Mouse (Mus musculus): ENCODE data around the gene Nxpe5. TPM values are rescaled to one million over a fixed set of nuclear protein-coding genes. Genes with fewer than 3 reads are reported as not detected.
A peak's percentile ranks its signal among the peaks of the same experiment; 100 is the strongest.

Nxpe5 gene
- polyA plus RNA-seq, 1 experiment from 2014 or later: not detected

- Histone ChIP-seq H3K27ac (no peak overlapping the region), H3K36me3 (no peaks in the 10 kb centered on the region), H3K27me3 (replicated peaks) (no peaks in the 10 kb centered on the region), H3K4me1 (no peaks in the 10 kb centered on the region), H3K9me3 (peaks cover 16% of the 10 kb centered on the region), H3K4me3 (no peak overlapping the region), H3K4me2 (replicated peaks) (no peak overlapping the region), H3K9ac (no peak overlapping the region)
- no peak for ATAC-seq (ENCODE audit: low FRiP score, low read depth)
- 86% methylated on average over 2 of the region's 2 CpGs for WGBS
Observed at GRCm38 (mm10) chr5:138219864-138220263, 5.8 kb upstream of the Nxpe5 start.

DNA sequence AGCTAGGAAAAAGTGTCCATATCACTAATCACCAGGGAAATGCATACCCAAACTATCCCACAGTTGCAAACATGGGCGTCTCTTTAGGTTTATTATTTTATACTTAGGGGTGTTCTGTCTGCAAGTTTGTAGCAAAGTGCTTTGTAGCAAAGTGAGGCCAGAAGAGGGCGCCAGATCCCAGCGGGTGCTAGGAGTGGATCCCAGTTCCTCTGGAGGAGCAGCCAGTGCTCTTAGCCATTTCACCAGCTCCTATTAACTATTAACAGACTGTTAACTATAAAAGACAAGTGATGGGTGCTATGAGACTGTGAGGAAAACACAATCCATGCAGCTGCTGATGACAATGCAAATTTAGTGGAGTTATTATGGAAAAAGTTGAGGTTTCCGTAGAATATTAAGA lies 3.6 kb upstream of the Nxpe5 start:
- no peak overlapping the region for H3K9ac ChIP-seq
- no peak for ATAC-seq (ENCODE audit: low FRiP score, low read depth)
- H3K4me3 ChIP-seq: no peak overlapping the region
- no peaks in the 10 kb centered on the region for H3K36me3 ChIP-seq
- no peaks in the 10 kb centered on the region for H3K4me1 ChIP-seq
- no peak overlapping the region for H3K4me2 ChIP-seq (replicated peaks)
- H3K9me3 ChIP-seq: peaks cover 5% of the 10 kb centered on the region
- no peak overlapping the region for H3K27ac ChIP-seq
- WGBS: 31% methylated on average over 4 of the region's 4 CpGs
- no peaks in the 10 kb centered on the region for H3K27me3 ChIP-seq (replicated peaks)

GRCm38 (mm10) chr5:138223287-138223686 lies 2.4 kb upstream of the Nxpe5 start:
- no peaks in the 10 kb centered on the region for H3K4me1 ChIP-seq
- no peak overlapping the region for H3K4me2 ChIP-seq (replicated peaks)
- H3K36me3 ChIP-seq: no peaks in the 10 kb centered on the region
- ATAC-seq (ENCODE audit: low FRiP score, low read depth): no peak
- no peaks in the 10 kb centered on the region for H3K9me3 ChIP-seq
- no peaks in the 10 kb centered on the region for H3K27me3 ChIP-seq (replicated peaks)
- WGBS: 68% methylated on average over 3 of the region's 3 CpGs
- no peak overlapping the region for H3K27ac ChIP-seq
- no peak overlapping the region for H3K9ac ChIP-seq
- no peak overlapping the region for H3K4me3 ChIP-seq

DNA sequence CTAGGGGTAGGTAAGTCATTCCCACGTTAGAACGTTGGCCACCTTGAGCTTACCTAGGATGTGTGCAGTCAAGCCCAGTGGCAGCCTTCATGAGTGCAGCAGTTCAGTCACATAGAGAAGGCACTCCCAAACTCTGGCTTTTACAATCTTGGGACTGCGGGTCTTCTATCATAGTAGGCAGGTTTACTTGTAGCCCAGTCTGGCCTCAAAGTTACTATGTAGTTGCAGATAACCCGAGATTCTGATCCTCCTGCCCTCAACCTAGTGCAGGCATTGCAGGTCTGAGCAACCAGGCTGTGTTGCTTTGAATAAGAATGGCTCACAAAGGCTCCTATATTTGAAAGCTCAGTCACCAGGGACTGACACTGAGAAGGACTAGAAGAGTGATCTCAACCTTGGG lies 793 bp downstream of the Nxpe5 start:
- Histone ChIP-seq H3K4me1 (no peaks in the 10 kb centered on the region), H3K36me3 (no peaks in the 10 kb centered on the region), H3K9ac (no peak overlapping the region), H3K4me3 (no peak overlapping the region), H3K27me3 (replicated peaks) (no peaks in the 10 kb centered on the region), H3K4me2 (replicated peaks) (no peak overlapping the region), H3K9me3 (no peaks in the 10 kb centered on the region), H3K27ac (no peak overlapping the region)
- WGBS: 89% methylated on average over 4 of the region's 4 CpGs
- no peak for ATAC-seq (ENCODE audit: low FRiP score, low read depth)

- Histone ChIP-seq H3K27me3 (replicated peaks) (no peaks in the 10 kb centered on the region), H3K4me2 (replicated peaks) (no peak overlapping the region), H3K9me3 (no peaks in the 10 kb centered on the region), H3K36me3 (no peaks in the 10 kb centered on the region), H3K4me3 (no peak overlapping the region), H3K4me1 (no peaks in the 10 kb centered on the region), H3K27ac (no peak overlapping the region), H3K9ac (no peak overlapping the region)
- ATAC-seq (ENCODE audit: low FRiP score, low read depth): no peak
- 76% methylated on average over 2 of the region's 2 CpGs for WGBS
Observed at GRCm38 (mm10) chr5:138227367-138227766, 1.7 kb downstream of the Nxpe5 start.

GRCm38 (mm10) chr5:138228026-138228425 lies 2.3 kb downstream of the Nxpe5 start:
- Histone ChIP-seq H3K27ac (no peak overlapping the region), H3K27me3 (replicated peaks) (no peaks in the 10 kb centered on the region), H3K4me1 (no peaks in the 10 kb centered on the region), H3K4me3 (no peak overlapping the region), H3K36me3 (no peaks in the 10 kb centered on the region), H3K9me3 (no peaks in the 10 kb centered on the region), H3K4me2 (replicated peaks) (no peak overlapping the region), H3K9ac (no peak overlapping the region)
- no peak for ATAC-seq (ENCODE audit: low FRiP score, low read depth)
- 58% methylated on average over 3 of the region's 3 CpGs for WGBS

DNA sequence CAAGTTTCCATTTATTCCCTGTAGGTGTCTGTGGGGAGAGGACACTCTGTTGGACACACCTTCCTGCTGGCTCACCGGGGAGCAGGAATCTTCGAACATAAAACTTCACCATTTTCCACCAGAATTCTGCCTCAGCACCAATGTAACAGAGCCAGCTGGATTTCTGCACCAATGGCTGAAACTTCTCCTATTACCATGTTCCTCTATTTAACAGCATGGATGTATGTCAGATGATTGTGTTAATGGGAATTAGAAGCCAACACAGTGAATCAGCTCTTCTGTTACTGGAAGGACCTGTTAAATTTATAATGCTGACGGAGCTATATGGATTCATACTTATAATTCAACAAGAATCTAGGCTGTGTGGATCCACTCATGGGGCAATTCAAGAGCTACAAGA lies 3.8 kb downstream of the Nxpe5 start:
- no peaks in the 10 kb centered on the region for H3K27me3 ChIP-seq (replicated peaks)
- no peak for ATAC-seq (ENCODE audit: low FRiP score, low read depth)
- H3K9me3 ChIP-seq: no peaks in the 10 kb centered on the region
- WGBS: 90% methylated on average over 3 of the region's 3 CpGs
- no peak overlapping the region for H3K27ac ChIP-seq
- no peaks in the 10 kb centered on the region for H3K4me1 ChIP-seq
- no peak overlapping the region for H3K4me3 ChIP-seq
- no peak overlapping the region for H3K4me2 ChIP-seq (replicated peaks)
- no peak overlapping the region for H3K9ac ChIP-seq
- no peaks in the 10 kb centered on the region for H3K36me3 ChIP-seq

DNA sequence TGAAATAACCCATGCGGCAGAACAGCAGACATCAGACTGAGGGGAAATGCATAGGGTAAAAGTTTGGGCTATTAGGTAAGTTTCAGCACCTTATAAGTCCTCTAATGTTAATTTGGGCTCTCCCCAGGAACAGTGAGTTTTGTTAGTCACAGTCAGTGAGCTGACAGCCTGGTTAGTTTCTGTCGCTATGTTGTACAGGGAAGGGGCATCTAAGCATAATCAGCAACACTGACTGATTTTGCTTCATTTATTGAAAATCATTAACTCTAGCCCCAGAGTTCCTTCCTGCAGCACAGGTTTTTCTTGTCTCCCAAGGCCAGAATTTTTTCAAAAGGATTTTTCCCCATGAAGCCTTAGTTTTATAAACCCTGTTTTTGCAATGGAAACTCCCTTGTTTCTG lies 8.1 kb downstream of the Nxpe5 start:
- WGBS: 82% methylated on average over 2 of the region's 2 CpGs
- H3K36me3 ChIP-seq: no peaks in the 10 kb centered on the region
- no peaks in the 10 kb centered on the region for H3K4me1 ChIP-seq
- no peaks in the 10 kb centered on the region for H3K27me3 ChIP-seq (replicated peaks)
- no peak overlapping the region for H3K9ac ChIP-seq
- H3K4me2 ChIP-seq (replicated peaks): no peak overlapping the region
- ATAC-seq (ENCODE audit: low FRiP score, low read depth): no peak
- H3K4me3 ChIP-seq: no peak overlapping the region
- no peak overlapping the region for H3K27ac ChIP-seq
- no peaks in the 10 kb centered on the region for H3K9me3 ChIP-seq

- no peak for ATAC-seq (ENCODE audit: low FRiP score, low read depth)
- Histone ChIP-seq H3K27me3 (replicated peaks) (no peaks in the 10 kb centered on the region), H3K9ac (no peak overlapping the region), H3K9me3 (no peaks in the 10 kb centered on the region), H3K4me1 (no peaks in the 10 kb centered on the region), H3K27ac (no peak overlapping the region), H3K4me3 (no peak overlapping the region), H3K4me2 (replicated peaks) (no peak overlapping the region), H3K36me3 (no peaks in the 10 kb centered on the region)
Observed at GRCm38 (mm10) chr5:138234224-138234623, 8.5 kb downstream of the Nxpe5 start.

DNA sequence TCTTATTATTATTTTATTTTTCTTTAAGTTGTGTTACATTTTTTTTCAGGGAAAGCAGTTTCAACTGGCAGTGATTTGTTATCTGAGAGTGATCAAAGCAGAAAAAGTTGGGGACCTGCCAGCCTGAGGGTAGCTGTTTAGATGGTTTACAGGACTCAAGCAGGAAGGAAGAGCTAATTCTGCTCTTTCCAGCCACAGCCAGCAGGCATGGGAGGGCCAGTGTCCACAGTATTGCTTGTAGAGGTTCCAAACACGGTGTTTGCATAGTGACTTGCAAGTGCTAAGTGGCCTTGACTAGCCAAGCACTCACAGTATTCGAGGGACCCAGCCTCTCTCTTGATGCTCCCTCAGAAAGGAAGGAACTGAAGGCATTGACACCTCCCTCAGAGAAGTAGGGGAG lies 15.8 kb downstream of the Nxpe5 start:
- Histone ChIP-seq H3K9ac (no peak overlapping the region), H3K27me3 (replicated peaks) (no peaks in the 10 kb centered on the region), H3K36me3 (no peaks in the 10 kb centered on the region), H3K4me3 (no peak overlapping the region), H3K4me2 (replicated peaks) (no peak overlapping the region), H3K9me3 (no peaks in the 10 kb centered on the region), H3K27ac (no peak overlapping the region), H3K4me1 (no peaks in the 10 kb centered on the region)
- no peak for ATAC-seq (ENCODE audit: low FRiP score, low read depth)
- 45% methylated on average over 2 of the region's 2 CpGs for WGBS

- Histone ChIP-seq H3K4me2 (replicated peaks) (no peak overlapping the region), H3K9me3 (no peaks in the 10 kb centered on the region), H3K4me1 (peaks cover 6% of the 10 kb centered on the region), H3K9ac (no peak overlapping the region), H3K36me3 (no peaks in the 10 kb centered on the region), H3K27ac (no peak overlapping the region), H3K4me3 (no peak overlapping the region), H3K27me3 (replicated peaks) (no peaks in the 10 kb centered on the region)
- ATAC-seq (ENCODE audit: low FRiP score, low read depth): no peak
- WGBS: 87% methylated on average over 12 of the region's 12 CpGs
Observed at GRCm38 (mm10) chr5:138251144-138251543, 25.4 kb downstream of the Nxpe5 start.

DNA sequence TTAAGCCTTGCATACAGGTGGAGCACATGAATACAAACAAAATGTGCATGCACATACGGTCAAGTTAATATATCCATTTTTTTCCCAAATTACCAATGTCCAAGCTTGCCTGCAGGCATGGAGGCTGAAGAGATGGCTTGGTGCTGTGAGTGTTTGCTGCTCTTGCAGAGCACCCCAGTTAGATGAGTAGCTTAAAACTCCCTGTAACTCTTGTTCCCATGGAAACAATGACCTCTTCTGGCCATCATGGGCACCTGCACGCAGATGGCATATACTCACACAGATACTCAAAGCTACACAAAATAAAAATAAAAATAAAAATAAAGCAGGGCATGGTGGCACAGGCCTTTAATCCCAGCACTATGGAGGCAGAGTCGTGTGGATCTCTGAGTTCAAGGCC lies 27.4 kb downstream of the Nxpe5 start:
- 92% methylated on average over 3 of the region's 3 CpGs for WGBS
- H3K9me3 ChIP-seq: no peaks in the 10 kb centered on the region
- H3K4me2 ChIP-seq (replicated peaks): no peak overlapping the region
- H3K4me1 ChIP-seq: peaks cover 15% of the 10 kb centered on the region
- H3K27me3 ChIP-seq (replicated peaks): no peaks in the 10 kb centered on the region
- ATAC-seq (ENCODE audit: low FRiP score, low read depth): no peak
- no peak overlapping the region for H3K27ac ChIP-seq
- peaks cover 1% of the 10 kb centered on the region; the same call in 1 of the 2 replicates for H3K36me3 ChIP-seq
- no peak overlapping the region for H3K9ac ChIP-seq
- no peak overlapping the region for H3K4me3 ChIP-seq

DNA sequence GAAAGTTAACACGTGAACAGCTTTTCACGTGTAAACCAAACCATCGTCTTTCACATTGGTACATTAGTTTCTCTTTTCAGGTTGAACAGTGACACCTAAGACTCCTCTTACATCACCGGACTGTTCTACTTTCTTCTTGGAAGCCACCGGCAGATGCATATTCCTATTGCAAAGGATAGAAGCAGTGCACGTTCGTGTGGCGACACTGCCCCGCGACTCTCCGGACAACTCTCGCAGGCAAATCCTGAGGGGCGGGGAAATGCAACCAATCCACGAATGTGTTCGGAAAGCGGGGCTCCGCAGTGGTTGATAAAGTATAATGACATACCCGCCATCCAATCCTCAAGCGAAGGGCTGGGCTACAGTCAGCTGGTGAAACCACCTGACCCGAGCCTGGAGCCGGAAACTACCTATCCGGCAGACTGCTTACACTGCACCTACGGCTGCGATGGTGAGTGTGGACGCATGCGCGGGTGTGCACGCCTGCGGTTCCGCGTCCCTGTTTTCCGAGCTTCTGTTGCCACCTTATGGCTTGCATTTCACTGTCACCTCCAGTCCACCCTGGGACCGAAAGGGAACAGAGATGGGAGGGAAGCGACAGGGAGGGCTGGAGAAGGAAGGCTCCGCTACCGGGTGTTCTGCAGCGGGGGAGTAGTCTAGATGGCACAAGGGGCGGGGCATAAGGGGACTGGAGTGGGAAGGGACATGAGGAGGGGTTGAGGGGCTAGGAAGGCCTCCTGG lies 29.8 kb downstream of the Nxpe5 start, which contains the start of gene Lamtor4:
Lamtor4 (plus strand) TSS at position 130 of the 741 bp plus-strand sequence.
- Histone ChIP-seq H3K9me3 (no peaks in the 10 kb centered on the region), H3K4me1 (peaks cover 15% of the 10 kb centered on the region), H3K27me3 (replicated peaks) (no peaks in the 10 kb centered on the region), H3K36me3 (peaks cover 26% of the 10 kb centered on the region), H3K27ac (peak within 1 kb of the TSS; percentile 42; the same call in 1 of the 2 replicates), H3K4me2 (replicated peaks) (peak within 1 kb of the TSS; percentile 81), H3K4me3 (peak within 1 kb of the TSS; percentile 63), H3K9ac (peak within 1 kb of the TSS; percentile 69)
- peak; percentile 100 for ATAC-seq (ENCODE audit: low FRiP score, low read depth)
- WGBS: under 1% methylated on average over 38 of the region's 38 CpGs
